Mouse (Mus musculus) common myeloid progenitor, adult 5-6 weeks (primary cell): ENCODE data around the gene Zmym6. TPM values are rescaled to one million over a fixed set of nuclear protein-coding genes. Genes with fewer than 3 reads are reported as not detected.
"Not testable (repeated sequence)": the region's sequence is repeated elsewhere in the genome, so short reads cannot be mapped to it uniquely, and the experiment has no call there.

ENCODE experiments used
- ATAC-seq: replicated peaks from 2 replicates; pipeline ENCODE4 v1.8.0; 2016; ENCODE audit warnings: low read depth, mild to moderate bottlenecking, moderate TSS enrichment, inconsistent platforms; ENCODE audit not compliant: poor library complexity, severe bottlenecking
- total RNA-seq: library from RNA; stranded (forward); fragments of 200-1000, 187-1606 nt; gene quantifications from 2 replicates; pipeline ENCODE4 v1.2.3, GENCODE M21; 2017

The Zmym6 gene
- 20.4 and 25.7 TPM in 2 replicates for total RNA-seq

DNA sequence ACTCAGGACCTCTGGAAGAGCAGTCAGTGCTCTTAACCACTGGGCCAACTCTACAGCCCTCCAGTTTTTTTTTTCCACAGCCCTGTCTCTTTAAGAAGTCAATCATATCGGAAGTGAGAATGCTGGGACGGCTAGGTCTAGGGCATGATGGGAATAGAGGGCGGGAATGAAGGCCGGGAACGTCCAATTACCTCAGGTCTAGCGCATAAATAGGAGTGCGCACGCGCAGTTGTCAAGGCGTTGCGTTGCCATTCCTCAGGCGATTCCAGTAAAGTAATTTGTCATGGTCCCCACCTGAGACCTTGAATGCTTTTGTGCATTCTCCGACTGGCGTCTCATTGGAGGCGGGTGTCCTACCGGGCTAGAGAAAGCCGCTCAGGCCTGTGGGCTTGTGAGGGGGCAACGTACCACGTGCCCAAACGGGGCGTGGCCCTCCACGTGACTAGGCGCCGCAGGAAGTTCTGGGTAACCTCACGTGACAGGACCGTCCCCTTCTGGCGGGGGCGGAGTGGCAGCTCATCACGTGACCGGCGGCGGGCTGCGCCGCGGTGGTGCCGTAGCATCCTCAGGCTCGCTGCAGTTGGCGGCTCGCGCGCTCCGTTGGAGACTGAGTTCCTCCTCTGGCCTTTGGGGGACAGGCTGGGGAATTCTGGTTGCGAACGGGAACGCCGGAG lies at the start of gene Zmym6:
TSS of gene Zmym6 (plus strand) at position 509 of the 674 bp plus-strand sequence.
- peak; percentile 95 for ATAC-seq

DNA sequence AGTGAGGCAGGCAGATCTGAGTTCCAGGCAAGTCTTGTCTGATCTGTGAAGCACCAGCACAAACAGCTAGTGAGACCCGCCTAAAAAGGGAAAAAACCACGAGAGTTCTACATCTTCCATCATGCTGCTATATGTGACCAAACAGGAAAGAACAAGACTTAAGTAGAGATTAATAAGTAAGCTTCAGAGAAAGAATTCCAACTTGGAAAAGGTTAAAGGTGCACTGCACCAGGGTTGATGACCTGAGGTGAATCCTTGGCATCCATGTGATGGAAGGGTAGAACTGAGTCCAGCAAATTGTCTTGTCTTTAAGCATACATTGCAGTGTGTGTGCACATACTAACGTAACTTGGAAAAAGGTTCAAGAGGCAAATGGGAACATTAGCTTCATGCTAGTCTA lies 40.0 kb upstream of the Zmym6 start:
- ATAC-seq, result no peak

GRCm38 (mm10) chr4:127037908-127038827 lies 39.0 kb upstream of the Zmym6 start:
- no peak for ATAC-seq

GRCm38 (mm10) chr4:127038828-127039349 lies 38.3 kb upstream of the Zmym6 start:
- no peak for ATAC-seq

GRCm38 (mm10) chr4:127039871-127040483 lies 37.2 kb upstream of the Zmym6 start:
- no peak for ATAC-seq

DNA sequence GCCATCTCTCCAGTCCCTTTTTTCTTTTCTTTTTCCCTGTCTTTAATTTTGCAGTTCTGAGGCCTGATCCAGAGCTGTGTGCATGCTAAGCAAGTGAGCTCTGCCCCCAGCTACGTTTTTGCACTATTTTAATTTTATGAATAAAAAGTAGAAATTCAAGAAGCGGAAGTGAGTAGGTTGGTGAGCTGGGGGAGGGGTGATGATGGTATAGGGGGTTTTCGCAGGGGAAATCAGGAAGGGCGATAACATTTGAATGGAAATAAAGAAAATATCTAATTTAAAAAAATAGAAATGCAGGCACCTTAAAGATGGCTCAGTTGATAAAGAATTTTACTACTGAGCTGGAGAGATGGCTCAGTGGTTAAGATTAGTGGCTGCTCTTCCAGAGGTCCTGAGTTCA lies 33.6 kb upstream of the Zmym6 start:
- no peak for ATAC-seq

DNA sequence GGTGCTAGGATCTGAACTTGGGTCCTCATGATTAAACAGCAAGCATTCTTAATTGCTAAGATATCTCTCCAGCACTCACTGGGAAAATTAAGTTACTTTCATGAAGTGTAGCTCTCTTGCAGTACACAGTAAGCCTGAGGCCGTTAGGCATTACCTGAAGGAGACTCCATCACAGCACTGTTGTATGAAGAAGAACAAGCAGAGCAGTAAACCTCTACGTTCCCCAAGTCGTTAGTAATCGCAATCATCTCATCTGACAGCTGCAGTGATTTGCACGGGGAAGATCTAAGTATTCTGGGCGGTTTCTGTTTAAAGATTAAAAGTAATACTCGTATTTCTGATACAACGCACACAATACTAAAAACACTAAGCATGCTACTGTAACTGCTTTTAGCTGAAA lies 26.1 kb upstream of the Zmym6 start:
- ATAC-seq, result no peak

DNA sequence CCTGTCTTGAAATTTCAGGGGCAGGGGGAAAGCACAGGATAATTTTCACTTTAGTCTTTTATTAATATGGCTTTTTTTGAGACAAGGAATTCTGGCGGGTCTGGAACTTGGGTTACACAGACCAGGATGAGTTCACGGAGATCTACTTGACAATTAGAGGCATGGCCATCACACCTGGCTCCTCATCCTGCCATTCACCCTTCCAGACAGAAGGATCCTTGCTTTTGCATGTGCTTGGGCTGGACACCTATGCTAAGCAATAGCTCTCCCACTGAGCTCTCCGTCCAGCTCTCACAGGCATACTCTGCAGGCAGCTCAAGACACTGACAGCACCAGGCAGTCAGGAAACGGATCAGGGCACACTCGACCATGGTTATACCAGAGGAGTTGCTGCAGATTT lies 24.1 kb upstream of the Zmym6 start:
- no peak for ATAC-seq

DNA sequence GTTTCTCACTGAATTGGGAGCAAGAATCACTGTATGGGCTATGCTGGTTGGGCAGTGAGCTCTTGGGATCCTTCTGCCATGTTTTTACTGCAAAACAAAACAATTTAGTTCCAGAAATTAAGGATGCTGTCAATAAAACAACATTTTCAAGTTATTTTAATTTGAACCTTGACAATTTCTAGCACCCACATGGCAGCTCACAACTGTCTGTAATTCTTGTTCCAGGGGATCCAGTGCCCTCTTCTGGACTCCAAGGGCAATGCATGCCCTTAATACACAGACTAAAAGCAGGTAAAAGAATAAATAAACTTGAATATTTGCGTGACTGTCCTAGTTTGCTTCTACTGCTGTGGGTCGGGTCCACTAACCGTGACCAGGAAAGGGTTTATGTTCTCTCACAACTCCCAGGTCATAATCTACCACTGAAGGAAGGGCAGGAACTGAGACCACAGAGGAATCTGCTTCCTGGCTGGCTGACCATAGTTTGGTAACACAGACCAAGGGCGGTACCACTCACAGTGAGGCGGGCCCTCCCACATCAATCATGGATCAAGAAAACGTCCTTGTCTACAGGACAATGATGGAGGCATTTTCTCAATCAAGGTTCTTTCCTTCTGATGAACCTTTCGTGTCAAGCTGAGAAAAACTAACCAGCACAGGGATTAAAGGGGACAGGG lies 22.5 kb upstream of the Zmym6 start:
- ATAC-seq, result peak; percentile 66

- peak; percentile 99 for ATAC-seq
Measured at GRCm38 (mm10) chr4:127060585-127061290, 16.4 kb upstream of the Zmym6 start, which contains the start of gene Zmym1. Gene Zmym1 (minus strand): TSS chr4:127061152.

- ATAC-seq, result no peak
Measured at GRCm38 (mm10) chr4:127064051-127064450, 13.1 kb upstream of the Zmym6 start.

DNA sequence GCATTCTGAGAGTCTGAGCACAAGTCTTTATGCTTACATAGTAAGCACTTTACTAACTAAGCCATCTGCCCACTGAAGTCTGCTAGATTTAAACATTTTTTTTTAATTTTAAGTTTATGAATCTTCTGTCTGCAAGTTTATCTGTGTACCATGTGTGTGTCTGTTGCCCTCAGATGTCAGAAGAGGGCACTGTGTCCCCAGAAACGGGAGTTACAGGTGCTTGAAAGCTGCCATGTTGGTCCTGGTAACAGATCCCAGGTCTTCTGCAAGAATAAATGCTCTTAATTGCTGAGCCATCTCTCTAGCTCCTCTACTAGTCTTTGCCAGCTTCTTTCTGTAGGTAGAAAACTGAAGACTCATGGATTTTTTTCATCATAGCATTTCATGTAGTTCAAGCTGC lies 2.3 kb upstream of the Zmym6 start:
- no peak for ATAC-seq

DNA sequence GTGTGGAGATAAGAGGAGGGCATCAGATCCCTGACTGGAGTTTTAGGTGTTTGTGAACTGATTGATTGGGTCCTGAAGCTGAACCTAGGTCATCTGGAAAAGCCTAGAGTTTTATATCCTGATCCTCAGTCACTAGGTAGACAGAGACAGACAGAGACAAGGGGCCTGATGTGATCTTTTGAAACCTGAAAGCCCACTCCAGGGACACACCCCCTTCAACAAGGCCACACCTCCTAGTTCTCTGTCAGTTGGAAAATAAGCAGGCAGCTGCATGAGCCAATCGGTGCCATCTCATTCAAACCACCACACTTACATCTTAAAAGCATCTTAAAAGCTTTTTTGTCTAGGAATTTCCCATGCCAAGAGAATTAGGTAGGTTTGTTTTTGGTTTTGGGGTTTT lies 3.6 kb downstream of the Zmym6 start:
- ATAC-seq, result no peak

GRCm38 (mm10) chr4:127083131-127083530 lies 5.9 kb downstream of the Zmym6 start:
- no peak for ATAC-seq

GRCm38 (mm10) chr4:127085761-127086160 lies 8.6 kb downstream of the Zmym6 start:
- ATAC-seq, result no peak

GRCm38 (mm10) chr4:127091188-127091587 lies 14.0 kb downstream of the Zmym6 start:
- ATAC-seq, result no peak

DNA sequence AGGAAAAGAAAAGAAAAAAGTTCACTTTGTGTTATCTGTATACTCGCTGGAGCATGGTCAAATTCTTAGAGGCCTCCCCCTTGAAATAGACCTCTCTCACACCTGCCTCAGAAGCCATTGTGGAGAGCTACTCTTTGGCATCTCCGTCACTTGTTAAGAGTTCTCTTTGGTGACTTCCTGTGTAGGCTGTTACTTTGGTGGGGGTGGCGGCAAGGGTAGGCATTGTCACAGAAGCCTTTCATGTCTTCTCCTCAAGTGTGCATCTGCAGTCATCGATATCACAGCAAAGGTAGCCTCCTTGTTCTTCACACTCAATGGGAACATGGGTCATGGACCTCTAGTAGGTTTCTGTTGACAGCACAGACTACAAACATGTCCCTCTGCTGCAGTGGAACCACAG lies 17.9 kb downstream of the Zmym6 start:
- no peak for ATAC-seq

- ATAC-seq, result not testable (repeated sequence)
Measured at GRCm38 (mm10) chr4:127099552-127099951, 22.4 kb downstream of the Zmym6 start.

DNA sequence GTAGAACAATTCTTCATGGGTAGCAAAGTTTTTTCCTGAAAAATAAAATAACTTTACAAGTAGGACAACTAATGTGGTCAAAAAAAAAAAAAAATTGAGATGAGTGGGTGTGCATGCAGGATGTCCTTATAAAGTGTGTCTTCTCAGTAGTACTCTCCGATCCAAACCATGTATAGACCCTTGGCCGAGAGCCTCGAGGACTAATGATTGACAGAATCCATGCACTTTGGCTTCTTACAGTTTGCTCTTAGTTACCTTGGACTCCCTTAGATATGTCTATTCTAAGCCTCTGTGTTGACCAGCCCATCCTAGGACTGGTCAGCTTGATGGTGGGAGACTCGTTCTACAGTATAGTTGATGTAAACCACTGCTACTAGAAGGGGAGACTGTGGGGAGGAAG lies 30.4 kb downstream of the Zmym6 start:
- ATAC-seq, result no peak
